Mouse (Mus musculus): ENCODE results near the gene Rabgap1l.

GRCm38 (mm10) chr1:160834446-160834845 lies 41.4 kb upstream of the Rabgap1l start:
- no peak for TF ChIP-seq CTCF (IDR thresholded peaks at IDR 0.05; ENCODE audit: low read depth, low read length)
- TF ChIP-seq GATA1 (IDR thresholded peaks at IDR 0.05; ENCODE audit: borderline replicate concordance, low read length): no peak
- TF ChIP-seq TAL1 (conservative IDR thresholded peaks at IDR 0.05; ENCODE audit: low read depth, low read length): no peak
- no peak for TF ChIP-seq POLR2AphosphoS5 (IDR thresholded peaks at IDR 0.05; ENCODE audit: insufficient replicate concordance, low read depth, low read length)

Measured in G1E (cell line).